Mouse (Mus musculus) lung, adult 18-20 months (tissue): ENCODE results near the gene Rcbtb2.
"Not testable (repeated sequence)": the region's sequence is repeated elsewhere in the genome, so short reads cannot be mapped to it uniquely, and the experiment has no call there.

Experiments used
- DNase-seq, 2 experiments: peaks; one replicate each; pipeline ENCODE4 v3.0.0; 2022; ENCODE audit warnings: mixed read lengths in 2 of 2

Gene Rcbtb2

GRCm38 (mm10) chr14:73122923-73123278, at the start of gene Rcbtb2:
Gene Rcbtb2, plus strand, starts transcription at chr14:73123037.
- no peak for DNase-seq

GRCm38 (mm10) chr14:73083563-73083962, 39.3 kb upstream of the Rcbtb2 start:
- no peak for DNase-seq

- DNase-seq: no peak
Observed at GRCm38 (mm10) chr14:73086425-73086824, 36.4 kb upstream of the Rcbtb2 start.

- DNase-seq: no peak
Observed at GRCm38 (mm10) chr14:73087247-73087646, 35.6 kb upstream of the Rcbtb2 start.

- no peak for DNase-seq
Observed at GRCm38 (mm10) chr14:73087746-73088145, 35.1 kb upstream of the Rcbtb2 start.

- DNase-seq: no peak
Observed at GRCm38 (mm10) chr14:73088224-73088623, 34.6 kb upstream of the Rcbtb2 start.

GRCm38 (mm10) chr14:73092871-73093270, 30.0 kb upstream of the Rcbtb2 start:
- no peak for DNase-seq

- no peak for DNase-seq
Observed at GRCm38 (mm10) chr14:73094802-73095550, 27.9 kb upstream of the Rcbtb2 start.

GRCm38 (mm10) chr14:73098677-73099387, 24.0 kb upstream of the Rcbtb2 start:
- no peak for DNase-seq

- no peak for DNase-seq
Observed at GRCm38 (mm10) chr14:73102270-73102865, 20.5 kb upstream of the Rcbtb2 start.

- DNase-seq: not testable (repeated sequence)
Observed at GRCm38 (mm10) chr14:73102986-73103385, 19.9 kb upstream of the Rcbtb2 start.

- no peak for DNase-seq
Observed at GRCm38 (mm10) chr14:73104913-73105312, 17.9 kb upstream of the Rcbtb2 start.

- no peak for DNase-seq
Observed at GRCm38 (mm10) chr14:73105407-73106185, 17.2 kb upstream of the Rcbtb2 start.

- DNase-seq: peak in 1 of 2 experiments; percentile 48
Observed at GRCm38 (mm10) chr14:73106234-73106711, 16.6 kb upstream of the Rcbtb2 start.

GRCm38 (mm10) chr14:73106957-73107356, 15.9 kb upstream of the Rcbtb2 start:
- DNase-seq: peak; percentile 31 to 69

GRCm38 (mm10) chr14:73107371-73107770, 15.5 kb upstream of the Rcbtb2 start:
- DNase-seq: no peak

- no peak for DNase-seq
Observed at GRCm38 (mm10) chr14:73107952-73108351, 14.9 kb upstream of the Rcbtb2 start.

GRCm38 (mm10) chr14:73110682-73111081, 12.2 kb upstream of the Rcbtb2 start:
- no peak for DNase-seq

GRCm38 (mm10) chr14:73111091-73111490, 11.7 kb upstream of the Rcbtb2 start:
- no peak for DNase-seq

GRCm38 (mm10) chr14:73112186-73112840, 10.5 kb upstream of the Rcbtb2 start:
- DNase-seq: no peak

- DNase-seq: not testable (repeated sequence)
Observed at GRCm38 (mm10) chr14:73114952-73115351, 7.9 kb upstream of the Rcbtb2 start.

GRCm38 (mm10) chr14:73116301-73116700, 6.5 kb upstream of the Rcbtb2 start:
- DNase-seq: no peak
